Mouse (Mus musculus): Measurements from ENCODE around the gene Nat8f6. TPM values are rescaled to one million over a fixed set of nuclear protein-coding genes. Genes with fewer than 3 reads are reported as not detected.
"Not testable (repeated sequence)": the region's sequence is repeated elsewhere in the genome, so short reads cannot be mapped to it uniquely, and the experiment has no call there.

Nat8f6 gene
- polyA plus RNA-seq (2014; fragmentation: Nextera tagmentation; extraction: Ambion mirVana), result not detected in 2 replicates

- no peak for ATAC-seq (replicated peaks; ENCODE audit: insufficient number of reproducible peaks, low FRiP score, low TSS enrichment, low read depth)
- 88% methylated on average over 5 of the region's 5 CpGs for WGBS
- DNase-seq (ENCODE audit: low spot score), result no peak
- Histone ChIP-seq H3K36me3 (replicated peaks; ENCODE audit: control insufficient read depth, insufficient read depth, low read depth, low read length) (no peaks in the 10 kb centered on the region), H3K4me1 (ENCODE audit: control insufficient read depth, insufficient read depth, low read length) (no peaks in the 10 kb centered on the region), H3K4me3 (ENCODE audit: low read depth, low read length) (no peak within 1 kb of the TSS), H3K9ac (replicated peaks; ENCODE audit: low read length) (no peak within 1 kb of the TSS), H3K9me3 (replicated peaks; ENCODE audit: control insufficient read depth, low read length) (no peaks in the 10 kb centered on the region), H3K27ac (replicated peaks; ENCODE audit: low read depth, low read length) (no peak within 1 kb of the TSS), H3K4me2 (ENCODE audit: low read depth, low read length) (no peak within 1 kb of the TSS), H3K27me3 (ENCODE audit: control insufficient read depth, insufficient read depth, low read length) (no peaks in the 10 kb centered on the region)
Observed at GRCm38 (mm10) chr6:85820837-85821236, at the start of gene Nat8f6, which contains the start of gene Nat8f5. TSS of gene Nat8f6 (minus strand) at chr6:85820954. TSS of gene Nat8f5 (minus strand) at chr6:85820972.

- not testable (repeated sequence) for ATAC-seq (replicated peaks; ENCODE audit: insufficient number of reproducible peaks, low FRiP score, low TSS enrichment, low read depth); DNase-seq (ENCODE audit: low spot score)
- 88% methylated on average over 5 of the region's 5 CpGs for WGBS
Observed at GRCm38 (mm10) chr6:85869006-85869405, 48.3 kb upstream of the Nat8f6 start, which contains the start of gene Nat8f2. TSS of gene Nat8f2 (minus strand) at chr6:85869158.

DNA sequence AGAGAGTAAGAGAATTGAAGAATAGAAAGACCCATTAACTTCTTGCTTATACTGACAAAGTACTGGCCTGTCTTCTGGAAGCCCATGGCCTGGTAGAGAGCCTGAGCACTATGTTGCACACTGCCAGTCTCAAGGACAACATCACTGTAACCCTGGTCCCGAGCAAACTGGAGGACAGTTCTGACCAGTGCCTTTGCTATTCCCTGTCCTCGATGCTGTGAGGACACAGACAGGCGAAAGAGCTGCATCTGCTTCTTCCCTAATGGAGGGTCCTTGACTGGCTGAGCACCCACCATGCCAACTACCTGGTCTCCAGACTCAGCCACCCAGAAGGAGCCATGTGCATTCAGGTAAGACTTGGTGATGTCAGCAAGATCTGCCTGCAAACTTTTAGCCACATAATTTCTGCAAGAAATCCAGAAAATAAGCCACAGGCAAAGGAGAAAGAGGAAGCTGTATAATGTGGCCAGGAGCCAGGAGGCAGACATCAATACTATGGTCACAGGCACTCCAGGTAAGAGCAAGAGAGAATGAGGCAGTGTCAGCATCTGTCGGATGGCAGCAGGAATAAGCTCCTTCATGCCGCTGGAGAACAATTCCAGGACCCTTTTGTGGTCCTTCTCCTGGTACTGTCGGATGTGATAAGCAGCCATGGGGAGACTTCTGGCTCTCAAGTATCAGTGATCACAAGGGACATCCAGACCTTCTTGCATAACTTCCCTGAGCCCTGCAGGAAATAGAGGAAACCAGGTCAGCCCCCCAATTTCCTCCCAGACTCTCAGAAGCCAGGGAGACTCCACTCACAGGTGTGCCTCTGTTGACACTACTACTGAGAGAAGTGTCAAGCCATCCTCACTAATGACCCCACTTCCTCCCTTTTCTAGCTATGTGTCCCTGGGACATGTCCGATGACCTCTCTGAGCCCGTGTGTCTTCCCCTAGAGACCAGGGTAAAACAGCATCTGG lies 47.3 kb upstream of the Nat8f6 start:
- 68% methylated on average over 8 of the region's 8 CpGs for WGBS

More at GRCm38 (mm10) chr6:85869006-85869405, 48.3 kb upstream of the Nat8f6 start, which contains the start of gene Nat8f2:
- not testable (repeated sequence) for H3K4me3 ChIP-seq (ENCODE audit: low read depth, low read length); H3K4me1 ChIP-seq (ENCODE audit: control insufficient read depth, insufficient read depth, low read length); H3K9ac ChIP-seq (replicated peaks; ENCODE audit: low read length); H3K9me3 ChIP-seq (replicated peaks; ENCODE audit: control insufficient read depth, low read length); H3K27me3 ChIP-seq (ENCODE audit: control insufficient read depth, insufficient read depth, low read length); H3K27ac ChIP-seq (replicated peaks; ENCODE audit: low read depth, low read length); H3K36me3 ChIP-seq (replicated peaks; ENCODE audit: control insufficient read depth, insufficient read depth, low read depth, low read length); H3K4me2 ChIP-seq (ENCODE audit: low read depth, low read length)

DNA sequence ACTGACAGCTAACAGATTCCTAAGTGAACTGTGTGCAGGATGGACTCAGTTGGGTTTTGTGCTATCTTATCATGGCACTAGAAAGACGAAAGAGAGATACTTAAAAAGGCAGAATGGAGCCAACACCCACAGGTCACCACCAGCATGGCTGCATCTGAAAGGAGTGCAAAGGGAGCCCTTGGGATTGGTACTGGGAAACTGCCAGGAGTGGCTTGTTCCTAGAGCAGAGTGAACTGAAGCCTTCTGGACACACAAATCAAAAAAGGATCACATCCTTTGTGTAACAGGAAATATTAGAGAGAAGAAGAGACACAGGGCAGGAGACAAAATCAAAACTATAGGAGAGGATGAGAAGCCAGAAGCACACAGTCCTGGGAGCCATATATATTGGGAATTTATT lies 46.2 kb upstream of the Nat8f6 start:
- DNase-seq (ENCODE audit: low spot score); H3K4me2 ChIP-seq (ENCODE audit: low read depth, low read length); H3K27ac ChIP-seq (replicated peaks; ENCODE audit: low read depth, low read length); H3K27me3 ChIP-seq (ENCODE audit: control insufficient read depth, insufficient read depth, low read length); ATAC-seq (replicated peaks; ENCODE audit: insufficient number of reproducible peaks, low FRiP score, low TSS enrichment, low read depth); H3K9me3 ChIP-seq (replicated peaks; ENCODE audit: control insufficient read depth, low read length); H3K4me1 ChIP-seq (ENCODE audit: control insufficient read depth, insufficient read depth, low read length); H3K36me3 ChIP-seq (replicated peaks; ENCODE audit: control insufficient read depth, insufficient read depth, low read depth, low read length); H3K4me3 ChIP-seq (ENCODE audit: low read depth, low read length); H3K9ac ChIP-seq (replicated peaks; ENCODE audit: low read length): not testable (repeated sequence)
- 75% methylated on average over 1 of the region's 1 CpGs for WGBS

More for the DNA sequence above, 47.3 kb upstream of the Nat8f6 start:
- Histone ChIP-seq H3K4me1 (ENCODE audit: control insufficient read depth, insufficient read depth, low read length) (no peaks in the 10 kb centered on the region), H3K4me3 (ENCODE audit: low read depth, low read length) (no peak overlapping the region), H3K27ac (replicated peaks; ENCODE audit: low read depth, low read length) (no peak overlapping the region), H3K36me3 (replicated peaks; ENCODE audit: control insufficient read depth, insufficient read depth, low read depth, low read length) (no peaks in the 10 kb centered on the region), H3K9ac (replicated peaks; ENCODE audit: low read length) (no peak overlapping the region), H3K4me2 (ENCODE audit: low read depth, low read length) (no peak overlapping the region), H3K9me3 (replicated peaks; ENCODE audit: control insufficient read depth, low read length) (no peaks in the 10 kb centered on the region), H3K27me3 (ENCODE audit: control insufficient read depth, insufficient read depth, low read length) (no peaks in the 10 kb centered on the region)
- DNase-seq (ENCODE audit: low spot score) (no peak), ATAC-seq (replicated peaks; ENCODE audit: insufficient number of reproducible peaks, low FRiP score, low TSS enrichment, low read depth) (no peak)

- H3K4me2 ChIP-seq (ENCODE audit: low read depth, low read length); H3K9me3 ChIP-seq (replicated peaks; ENCODE audit: control insufficient read depth, low read length); H3K27me3 ChIP-seq (ENCODE audit: control insufficient read depth, insufficient read depth, low read length); H3K36me3 ChIP-seq (replicated peaks; ENCODE audit: control insufficient read depth, insufficient read depth, low read depth, low read length); H3K4me3 ChIP-seq (ENCODE audit: low read depth, low read length); H3K9ac ChIP-seq (replicated peaks; ENCODE audit: low read length); DNase-seq (ENCODE audit: low spot score); H3K4me1 ChIP-seq (ENCODE audit: control insufficient read depth, insufficient read depth, low read length); ATAC-seq (replicated peaks; ENCODE audit: insufficient number of reproducible peaks, low FRiP score, low TSS enrichment, low read depth); H3K27ac ChIP-seq (replicated peaks; ENCODE audit: low read depth, low read length): not testable (repeated sequence)
- WGBS, result 90% methylated on average over 3 of the region's 3 CpGs
Observed at GRCm38 (mm10) chr6:85866166-85866565, 45.4 kb upstream of the Nat8f6 start.

- not testable (repeated sequence) for ATAC-seq (replicated peaks; ENCODE audit: insufficient number of reproducible peaks, low FRiP score, low TSS enrichment, low read depth); H3K27me3 ChIP-seq (ENCODE audit: control insufficient read depth, insufficient read depth, low read length)
- 84% methylated on average over 6 of the region's 7 CpGs for WGBS
Observed at GRCm38 (mm10) chr6:85864900-85865639, 44.3 kb upstream of the Nat8f6 start.

GRCm38 (mm10) chr6:85863840-85864239 lies 43.1 kb upstream of the Nat8f6 start:
- no peak for DNase-seq (ENCODE audit: low spot score)
- Histone ChIP-seq H3K4me3 (ENCODE audit: low read depth, low read length) (no peak overlapping the region), H3K4me2 (ENCODE audit: low read depth, low read length) (no peak overlapping the region), H3K27ac (replicated peaks; ENCODE audit: low read depth, low read length) (no peak overlapping the region), H3K27me3 (ENCODE audit: control insufficient read depth, insufficient read depth, low read length) (no peaks in the 10 kb centered on the region), H3K4me1 (ENCODE audit: control insufficient read depth, insufficient read depth, low read length) (no peaks in the 10 kb centered on the region), H3K9ac (replicated peaks; ENCODE audit: low read length) (no peak overlapping the region), H3K9me3 (replicated peaks; ENCODE audit: control insufficient read depth, low read length) (no peaks in the 10 kb centered on the region), H3K36me3 (replicated peaks; ENCODE audit: control insufficient read depth, insufficient read depth, low read depth, low read length) (no peaks in the 10 kb centered on the region)
- WGBS, result 96% methylated on average over 2 of the region's 2 CpGs
- ATAC-seq (replicated peaks; ENCODE audit: insufficient number of reproducible peaks, low FRiP score, low TSS enrichment, low read depth), result no peak

More at GRCm38 (mm10) chr6:85864900-85865639, 44.3 kb upstream of the Nat8f6 start:
- H3K9me3 ChIP-seq (replicated peaks; ENCODE audit: control insufficient read depth, low read length); H3K4me2 ChIP-seq (ENCODE audit: low read depth, low read length); H3K27ac ChIP-seq (replicated peaks; ENCODE audit: low read depth, low read length); H3K4me3 ChIP-seq (ENCODE audit: low read depth, low read length); H3K4me1 ChIP-seq (ENCODE audit: control insufficient read depth, insufficient read depth, low read length); H3K36me3 ChIP-seq (replicated peaks; ENCODE audit: control insufficient read depth, insufficient read depth, low read depth, low read length); H3K9ac ChIP-seq (replicated peaks; ENCODE audit: low read length); DNase-seq (ENCODE audit: low spot score): not testable (repeated sequence)

All from embryonic facial prominence, embryonic 11.5 days (tissue).